Mouse (Mus musculus) bone marrow, adult 2 months (tissue): Measurements from ENCODE around the gene Smyd3.

Source experiments
- CTCF ChIP-seq: fragments of 200-500 bp; IDR thresholded peaks from 2 replicates; pipeline ENCODE4 v1.5.1; 2011; ENCODE audit warnings: low read length, control low read depth; ENCODE audit not compliant: control insufficient read depth, insufficient read depth
- POLR2A ChIP-seq: fragments of 200-500 bp; IDR thresholded peaks from 2 replicates; pipeline ENCODE4 v1.6.1; 2011; ENCODE audit warnings: low read depth, mild to moderate bottlenecking, control low read depth, low read length, borderline replicate concordance; ENCODE audit not compliant: control insufficient read depth

- TF ChIP-seq CTCF: no peak
- TF ChIP-seq POLR2A: no peak
Measured at GRCm38 (mm10) chr1:179083098-179083497, 434.7 kb downstream of the Smyd3 start.
